Mouse (Mus musculus): ENCODE data around the gene Nxf1.

Gene Nxf1

DNA sequence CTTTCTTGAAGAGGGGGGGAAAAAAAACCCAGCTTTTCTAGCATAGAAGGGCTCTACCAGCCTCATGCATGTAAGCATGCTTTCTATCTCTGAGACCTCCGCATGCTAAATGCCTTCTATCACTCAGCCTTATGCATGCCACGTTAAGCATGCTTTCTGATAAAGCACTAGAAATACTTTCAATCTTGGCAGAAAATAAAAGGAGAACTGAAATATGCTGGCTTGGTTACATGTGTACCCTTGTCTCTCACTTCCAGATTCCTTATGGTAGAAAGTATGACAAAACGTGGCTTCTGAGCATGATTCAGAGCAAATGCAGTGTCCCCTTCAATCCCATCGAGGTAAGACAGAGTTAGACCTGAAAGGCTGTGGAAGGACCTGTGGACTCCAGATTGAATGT, 6.4 kb downstream of the Nxf1 start:
- no peak for DNase-seq (ENCODE audit: low read depth, low spot score)

DNA sequence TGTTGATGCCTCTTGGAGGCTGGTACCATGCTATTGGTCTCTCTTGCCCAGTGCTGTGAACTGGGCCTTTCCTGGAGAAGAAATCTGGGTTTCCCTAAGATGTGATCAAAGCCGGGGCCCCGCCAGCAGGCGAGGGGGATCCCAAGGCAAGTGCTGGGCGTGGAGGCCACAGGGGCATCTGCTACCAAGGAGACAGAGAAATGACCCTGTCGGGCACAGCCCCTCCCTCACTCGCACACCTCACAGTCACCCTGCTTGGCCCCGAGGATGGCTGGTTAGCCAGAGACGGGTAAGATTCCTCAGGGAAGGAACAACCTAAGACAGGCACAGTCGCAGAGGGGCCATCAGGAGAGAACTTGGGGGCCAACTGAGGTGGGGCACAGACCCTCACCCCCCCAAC, 8.7 kb downstream of the Nxf1 start:
- no peak for DNase-seq (ENCODE audit: low read depth, low spot score)

DNA sequence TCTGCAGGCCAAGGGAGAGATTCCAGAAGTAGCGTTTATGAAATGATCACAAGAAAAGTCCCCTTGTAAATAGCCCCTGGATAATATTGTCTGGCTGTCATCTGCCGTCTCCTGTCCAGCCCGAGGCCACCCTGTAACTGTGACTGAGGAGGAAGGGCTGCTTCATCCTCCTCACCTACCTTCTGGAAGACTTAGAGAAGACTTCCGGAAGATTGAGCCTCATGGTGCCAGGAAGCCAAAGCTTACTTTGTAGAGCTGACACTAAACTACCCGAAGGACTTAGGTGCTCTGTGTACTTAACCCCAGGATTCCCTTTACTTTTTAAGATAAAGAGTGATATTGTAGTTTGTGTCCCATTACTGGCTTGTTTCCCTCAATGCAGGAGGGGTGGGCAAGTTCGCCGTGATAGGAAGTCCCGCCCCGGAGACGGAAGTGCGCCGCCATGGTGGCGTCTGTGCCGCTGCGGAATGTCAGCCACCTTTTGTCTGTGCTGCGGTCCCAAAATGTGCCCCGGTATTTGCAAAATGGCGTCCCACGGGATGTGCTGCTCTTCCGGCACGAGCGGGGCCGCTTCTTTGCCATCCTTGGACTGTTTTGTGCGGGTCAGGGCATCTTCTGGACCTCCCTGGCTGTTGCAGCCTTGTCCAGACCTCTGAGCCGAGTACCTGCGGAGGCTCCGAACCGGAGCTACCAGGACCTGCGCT, 13.8 kb downstream of the Nxf1 start, which contains the start of gene Tmem223:
Gene Tmem223, plus strand, starts transcription at position 430 of the 704 bp plus-strand sequence.
- peak; percentile 90 for DNase-seq (ENCODE audit: low read depth, low spot score)

DNA sequence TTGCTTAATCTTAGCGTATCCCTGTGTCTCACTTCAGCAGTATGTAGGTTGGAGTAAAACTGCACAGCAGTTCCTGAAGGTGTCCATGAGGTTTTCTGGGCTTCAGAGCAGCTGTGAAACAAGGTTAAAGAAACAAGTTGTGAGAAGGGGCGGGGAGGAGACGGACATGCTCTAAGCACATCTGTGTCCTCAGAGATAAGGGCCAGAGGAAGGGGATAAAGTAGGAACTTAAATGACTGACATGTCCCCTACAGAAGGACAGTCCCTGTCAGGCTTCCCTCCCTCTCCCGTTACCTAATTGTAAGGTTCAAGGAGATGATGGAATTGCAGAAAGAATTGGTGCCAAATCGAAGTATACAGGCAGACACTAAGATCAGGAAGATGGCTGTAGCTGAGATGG, 16.1 kb downstream of the Nxf1 start:
- no peak for DNase-seq (ENCODE audit: low read depth, low spot score)

DNA sequence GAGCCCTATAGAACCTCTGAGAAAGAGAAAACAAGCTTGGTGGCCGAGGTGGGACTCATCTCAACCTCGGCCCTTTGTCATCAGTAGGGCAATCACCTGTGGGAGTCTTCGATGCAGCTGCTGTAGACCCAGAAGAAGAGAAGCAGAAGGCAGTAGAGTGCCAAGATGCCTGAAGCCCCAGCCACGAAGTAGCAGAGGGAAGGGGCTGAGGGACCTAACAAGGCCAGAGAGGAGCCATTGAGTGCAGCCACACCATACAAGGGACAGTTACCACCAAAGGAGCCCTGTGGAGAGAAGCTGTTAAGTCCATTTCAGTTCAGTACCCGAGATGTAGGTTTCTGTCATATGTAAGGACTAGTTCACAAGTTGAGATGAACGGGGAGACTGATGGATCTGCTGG, 16.5 kb downstream of the Nxf1 start:
- no peak for DNase-seq (ENCODE audit: low read depth, low spot score)

DNA sequence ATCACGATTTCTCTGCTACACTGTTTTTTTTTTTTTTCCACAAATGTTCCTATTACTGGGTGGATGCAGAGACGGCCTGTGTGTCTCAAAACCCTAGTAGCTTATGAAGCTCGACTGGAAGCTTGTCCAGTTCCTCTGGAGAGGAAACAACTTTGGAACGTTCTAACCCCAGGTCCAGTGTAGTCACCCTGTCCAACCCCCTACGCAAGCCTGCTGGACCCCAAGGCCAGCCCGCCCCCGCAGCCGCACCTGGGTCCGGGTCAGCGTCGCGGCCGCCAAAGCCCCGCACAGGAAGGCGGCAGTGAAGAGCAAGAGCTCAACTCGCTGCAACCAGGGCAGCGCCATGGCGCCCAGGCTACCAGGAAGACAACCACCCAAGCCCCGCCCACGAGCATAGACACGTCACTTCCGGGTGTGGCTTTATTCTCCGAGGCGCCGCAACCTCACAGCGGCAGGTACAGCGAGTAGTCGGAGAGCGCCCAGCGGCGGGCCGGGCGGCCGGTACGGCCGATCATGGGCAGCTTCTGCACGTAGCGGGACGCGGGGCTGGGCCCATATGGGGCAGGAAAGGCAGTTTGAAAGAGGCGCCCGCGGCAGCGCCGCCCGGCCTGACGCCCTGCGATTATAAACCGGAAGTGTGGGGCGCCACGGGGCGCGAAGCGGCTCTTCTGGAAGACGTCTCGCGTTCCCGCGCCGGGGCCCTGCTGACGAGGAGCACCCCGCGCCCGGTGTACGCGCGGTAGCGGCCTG, 17.4 kb downstream of the Nxf1 start, which contains the start of gene Tmem179b:
Gene Tmem179b, minus strand, starts transcription at position 382 of the 750 bp plus-strand sequence.
- DNase-seq (ENCODE audit: low read depth, low spot score) = peak; percentile 96

DNA sequence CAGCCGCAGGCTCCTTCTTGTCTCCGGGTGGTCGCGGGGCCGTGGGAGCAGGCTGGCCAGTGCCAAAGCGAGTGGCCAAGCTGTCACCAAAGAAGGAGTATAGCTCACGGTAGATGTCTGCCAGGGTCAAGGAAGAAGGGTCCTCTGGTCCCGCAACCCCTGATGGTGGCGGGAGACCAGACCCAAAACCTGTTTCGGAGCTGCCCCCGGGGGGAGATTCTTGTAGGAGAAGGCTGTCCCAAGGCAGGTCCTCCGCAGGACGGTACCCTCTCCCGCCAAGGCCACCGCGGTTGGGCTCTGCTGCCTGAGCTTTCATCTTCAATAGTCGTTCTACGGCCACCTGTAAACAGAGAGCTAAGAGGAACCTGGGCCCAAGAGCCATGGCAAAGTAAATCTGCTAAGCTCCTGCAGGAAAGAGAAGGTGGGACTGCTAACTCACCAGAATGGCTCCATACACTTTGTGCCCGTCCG, 18.1 kb downstream of the Nxf1 start:
- no peak for DNase-seq (ENCODE audit: low read depth, low spot score)

DNA sequence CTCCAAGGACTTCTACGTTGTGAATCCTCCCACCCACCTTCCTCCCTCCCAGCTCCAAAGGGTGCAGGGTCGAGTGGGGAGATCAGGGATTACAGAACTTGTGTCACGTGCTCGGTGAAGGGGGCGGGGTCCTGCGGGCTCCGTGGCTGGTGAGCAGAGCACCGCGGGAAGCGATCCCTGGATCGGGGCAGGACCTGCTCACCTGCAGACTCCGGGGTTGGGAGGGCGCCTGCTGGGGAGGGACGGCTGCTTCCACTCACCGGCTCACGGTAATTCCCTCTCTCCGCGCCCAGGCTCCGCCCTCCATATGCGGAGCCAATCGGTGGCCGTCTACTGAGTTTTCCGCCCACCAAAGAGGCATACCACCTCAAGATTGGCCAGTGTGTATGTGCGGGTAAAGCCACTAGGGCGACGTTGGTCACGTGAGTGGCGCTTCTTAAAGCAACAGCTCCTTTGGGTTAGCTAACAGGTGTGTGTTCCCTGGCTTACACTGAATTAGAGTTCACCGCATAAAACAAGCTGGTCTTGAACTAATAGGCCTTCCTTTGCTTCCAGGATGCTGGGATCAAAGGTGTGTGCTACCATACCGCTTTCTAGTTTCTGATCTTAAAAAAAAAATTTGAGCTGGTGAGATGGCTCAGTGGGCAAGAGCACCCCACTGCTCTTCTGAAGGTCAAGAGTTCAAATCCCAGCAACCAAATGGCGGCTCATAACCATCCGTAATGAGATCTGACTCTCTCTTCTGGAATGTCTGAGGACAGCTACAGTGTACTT, 29.3 kb downstream of the Nxf1 start, which contains the start of gene Taf6l:
Gene Taf6l, minus strand, starts transcription at position 410 of the 774 bp plus-strand sequence.
- DNase-seq (ENCODE audit: low read depth, low spot score) = peak; percentile 96

DNA sequence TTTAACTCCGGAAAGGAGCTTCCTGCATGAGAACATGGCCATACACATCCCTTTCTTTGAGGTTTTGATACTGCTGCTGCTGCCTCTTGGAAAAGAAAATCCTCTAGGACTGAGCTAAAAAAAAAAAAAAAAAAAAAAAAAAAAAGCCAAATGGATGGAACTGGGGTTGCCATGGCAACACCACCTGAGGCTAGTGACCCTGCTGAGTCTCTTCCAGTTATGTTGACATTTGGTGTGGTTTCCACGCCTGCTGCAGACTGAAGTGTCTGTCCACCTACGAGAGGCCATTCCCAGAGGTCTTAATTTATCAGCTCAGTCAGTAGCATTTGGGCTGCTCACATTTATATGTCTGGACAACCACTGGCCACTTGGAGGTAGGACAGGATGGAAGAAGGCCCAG, 31.6 kb downstream of the Nxf1 start:
- DNase-seq (ENCODE audit: low read depth, low spot score) = no peak

DNA sequence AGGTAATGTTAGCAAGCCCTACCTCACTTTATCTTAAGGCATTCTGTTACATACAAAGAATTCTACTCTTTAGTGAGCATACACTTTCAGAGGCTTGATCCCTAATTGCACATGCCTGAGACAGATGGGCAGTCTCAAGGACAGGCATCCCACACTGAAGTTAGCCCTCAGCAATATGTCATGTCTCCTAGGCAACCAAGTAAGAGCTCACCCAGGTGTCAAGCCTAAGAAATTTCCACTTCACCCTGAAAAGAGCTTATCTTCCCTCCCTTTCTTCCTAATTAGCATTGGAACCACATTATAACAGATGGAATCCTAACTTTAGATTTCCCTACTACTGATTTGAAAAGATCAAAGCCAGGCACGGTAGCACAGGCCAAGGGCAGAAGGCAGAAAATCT, 32.3 kb downstream of the Nxf1 start:
- no peak for DNase-seq (ENCODE audit: low read depth, low spot score)

DNA sequence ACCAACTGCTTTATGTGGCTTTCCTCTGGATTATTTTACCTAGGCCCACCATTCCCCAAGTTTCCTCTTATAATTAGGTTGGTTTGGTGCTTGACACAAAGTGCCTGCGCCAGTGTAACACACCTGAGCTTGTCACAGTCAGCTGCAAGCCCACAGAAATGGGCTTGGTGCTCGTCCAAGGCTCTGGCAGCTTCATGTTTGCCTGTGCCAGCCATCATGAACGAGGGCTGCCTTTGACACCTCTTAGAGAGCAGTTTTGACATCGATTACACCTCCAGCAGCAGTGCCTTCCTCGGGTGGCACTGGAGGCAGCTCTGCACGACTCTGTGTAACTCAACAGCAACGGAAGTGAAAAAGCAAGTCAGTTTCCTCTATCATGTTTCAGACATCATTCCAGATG, 33.3 kb downstream of the Nxf1 start:
- DNase-seq (ENCODE audit: low read depth, low spot score) = no peak

DNA sequence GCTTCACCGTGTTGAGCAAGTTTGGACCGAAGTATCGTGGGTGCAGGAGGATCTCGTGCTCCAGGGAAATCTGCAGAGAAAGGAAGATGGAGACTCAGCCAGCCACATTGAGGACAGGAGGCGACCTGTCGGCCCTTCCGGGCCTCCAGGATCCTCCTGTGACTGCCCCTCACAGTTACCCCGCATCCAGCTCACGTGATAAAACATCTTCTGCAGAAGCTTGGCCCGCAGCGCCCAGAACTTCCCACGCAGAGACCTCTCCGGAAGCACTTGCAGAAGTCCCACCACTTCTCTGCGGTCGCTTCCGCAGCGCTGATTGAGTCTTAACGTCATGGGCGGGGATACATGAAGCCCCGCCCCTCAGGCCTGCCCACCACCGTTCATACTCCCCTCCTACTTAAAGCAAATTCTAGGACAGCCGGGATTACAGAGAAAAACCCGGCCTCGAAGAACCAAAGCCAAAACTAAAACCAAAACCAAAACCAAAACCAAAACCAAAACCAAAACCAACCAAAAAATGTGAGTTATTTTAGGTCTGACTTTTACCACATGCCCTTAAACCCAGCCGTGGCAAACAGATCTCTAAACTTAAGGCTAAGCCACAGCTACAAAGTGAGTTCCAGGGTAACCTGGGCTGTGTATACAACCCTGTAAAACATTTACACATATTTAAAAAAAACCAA, 41.5 kb downstream of the Nxf1 start, which contains the start of gene Polr2g:
Gene Polr2g, minus strand, starts transcription at position 314 of the 683 bp plus-strand sequence.
- DNase-seq (ENCODE audit: low read depth, low spot score) = peak; percentile 95

DNA sequence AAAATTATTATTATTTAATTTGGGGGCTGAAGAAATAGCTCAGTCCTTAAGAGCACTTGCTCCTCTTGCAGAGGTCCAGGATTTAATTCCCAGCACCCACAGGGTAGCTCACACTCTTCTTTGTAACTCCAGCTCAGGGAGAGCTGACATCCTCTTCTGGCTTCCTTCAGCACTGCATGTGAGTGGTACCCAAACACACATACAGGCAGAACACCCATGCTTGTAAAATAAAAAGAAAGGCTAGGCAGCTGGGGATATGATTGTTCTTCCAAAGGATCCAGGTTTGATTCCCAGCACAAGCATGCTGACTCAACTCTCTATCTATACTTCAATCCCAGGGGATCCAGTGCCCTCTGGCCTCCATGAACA, 42.1 kb downstream of the Nxf1 start:
- DNase-seq (ENCODE audit: low read depth, low spot score) = peak; percentile 30

DNA sequence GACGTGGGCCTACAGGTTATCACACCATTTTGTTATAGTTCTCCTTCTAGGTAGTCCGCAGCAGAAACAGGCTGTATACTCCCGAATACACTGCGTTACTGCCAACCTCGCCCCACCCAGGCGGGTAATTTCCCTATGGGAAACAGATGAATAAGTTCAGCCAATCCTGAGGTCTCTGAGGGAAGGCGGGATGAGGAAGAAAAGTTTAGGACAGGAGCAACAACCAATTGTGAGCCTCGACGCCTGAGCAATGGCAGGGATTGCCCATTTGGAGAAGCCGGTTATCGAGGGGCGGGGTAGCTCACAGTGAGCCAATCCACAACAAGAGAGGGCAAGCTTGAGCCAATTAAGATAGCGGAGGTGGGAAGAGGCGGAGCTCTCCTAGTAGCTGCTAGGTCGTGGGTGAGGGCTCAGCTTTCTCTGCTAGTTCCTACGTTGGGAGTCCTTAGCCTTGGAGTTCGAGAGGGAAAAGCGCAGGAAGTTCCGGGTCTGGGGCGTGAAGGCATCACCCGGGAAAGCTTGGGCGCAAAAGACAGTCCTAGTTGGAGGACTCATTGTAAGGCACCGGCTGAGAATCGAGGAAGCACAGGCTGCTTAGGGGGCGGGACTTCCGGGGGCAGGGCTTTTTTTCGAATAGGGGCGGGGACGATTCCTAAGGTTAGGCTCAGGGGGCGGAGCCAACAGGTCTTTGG, 45.4 kb downstream of the Nxf1 start, which contains the start of gene Zbtb3:
Gene Zbtb3, plus strand, starts transcription at position 426 of the 692 bp plus-strand sequence.
- peak; percentile 97 for DNase-seq (ENCODE audit: low read depth, low spot score)

DNA sequence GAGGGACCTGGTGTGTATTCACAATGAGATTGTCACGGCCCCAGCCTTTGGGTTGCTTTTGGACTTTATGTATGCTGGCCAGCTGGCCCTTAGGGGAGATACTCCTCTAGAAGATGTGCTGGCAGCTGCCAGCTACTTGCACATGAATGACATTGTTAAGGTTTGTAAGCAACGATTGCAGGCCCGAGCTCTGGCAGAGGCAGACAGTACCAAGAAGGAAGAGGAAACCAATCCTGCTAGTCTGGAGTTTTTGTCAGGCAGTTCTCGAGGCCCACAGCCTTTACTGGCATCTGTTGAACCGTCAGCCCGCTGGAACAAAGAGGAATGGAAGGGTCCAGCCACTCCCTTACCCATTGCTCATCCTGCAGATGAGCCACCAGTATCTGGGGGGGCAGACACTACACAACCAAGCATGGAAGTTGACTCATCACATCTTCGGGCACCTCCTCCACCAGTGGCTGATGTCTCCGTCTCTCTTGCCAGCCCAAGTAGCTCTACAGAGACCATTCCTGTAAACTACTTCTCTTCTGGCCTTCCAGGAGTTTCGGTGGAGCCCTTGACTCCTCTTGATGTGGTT, 46.4 kb downstream of the Nxf1 start:
- no peak for DNase-seq (ENCODE audit: low read depth, low spot score)

DNA sequence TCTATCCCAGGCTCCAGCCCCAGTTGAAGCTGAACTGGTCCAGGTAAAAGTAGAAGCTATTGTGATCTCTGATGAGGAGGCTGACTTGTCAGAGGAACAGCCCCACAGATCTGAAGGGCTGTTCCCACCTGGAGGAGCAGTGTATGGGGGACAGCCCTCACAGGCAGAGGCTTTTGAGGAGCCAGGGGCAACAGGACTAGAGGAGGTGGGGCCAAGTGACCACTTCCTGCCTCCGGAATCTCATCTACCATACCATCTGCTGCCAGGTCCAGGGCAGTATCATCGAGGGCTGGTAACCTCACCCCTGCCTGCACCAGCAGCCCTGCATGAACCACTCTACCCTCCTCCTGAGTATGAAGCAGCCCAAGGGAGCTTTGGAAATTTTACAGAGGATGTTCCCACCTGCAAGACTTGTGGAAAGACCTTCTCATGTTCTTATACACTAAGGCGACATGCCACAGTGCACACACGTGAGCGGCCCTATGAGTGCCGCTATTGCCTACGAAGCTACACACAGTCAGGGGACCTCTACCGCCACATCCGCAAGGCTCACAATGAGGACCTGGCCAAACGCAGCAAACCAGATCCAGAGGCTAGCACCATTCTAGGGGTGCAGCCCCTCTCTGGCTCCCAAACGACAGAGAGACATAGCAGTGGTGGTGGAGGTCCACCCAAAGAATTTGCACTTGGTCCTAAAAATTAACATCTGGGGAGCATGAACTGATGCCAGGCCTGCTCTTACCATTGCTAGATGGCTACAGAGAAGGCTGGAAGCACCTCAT, 47.2 kb downstream of the Nxf1 start:
- DNase-seq (ENCODE audit: low read depth, low spot score) = peak; percentile 11

DNA sequence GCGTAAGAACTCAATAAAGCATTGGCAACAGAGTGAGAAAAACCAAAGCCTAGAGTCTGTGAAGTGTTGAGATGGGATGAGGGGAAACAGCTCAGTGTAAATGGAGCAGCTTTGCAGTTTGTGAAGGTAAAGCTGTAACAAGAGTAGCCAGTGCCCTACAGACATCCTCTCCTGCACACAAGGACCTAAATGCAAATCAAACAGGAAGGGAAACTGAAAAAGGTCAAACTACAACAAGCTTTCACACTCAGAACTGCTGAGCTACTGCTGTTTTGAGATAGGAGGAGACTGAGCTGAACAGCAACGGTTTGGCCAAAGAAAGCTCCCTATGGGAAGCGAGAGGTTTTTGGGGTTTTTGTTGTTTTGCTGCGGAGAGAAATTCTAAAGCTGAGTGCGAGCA, 49.9 kb downstream of the Nxf1 start:
- DNase-seq (ENCODE audit: low read depth, low spot score) = no peak

DNA sequence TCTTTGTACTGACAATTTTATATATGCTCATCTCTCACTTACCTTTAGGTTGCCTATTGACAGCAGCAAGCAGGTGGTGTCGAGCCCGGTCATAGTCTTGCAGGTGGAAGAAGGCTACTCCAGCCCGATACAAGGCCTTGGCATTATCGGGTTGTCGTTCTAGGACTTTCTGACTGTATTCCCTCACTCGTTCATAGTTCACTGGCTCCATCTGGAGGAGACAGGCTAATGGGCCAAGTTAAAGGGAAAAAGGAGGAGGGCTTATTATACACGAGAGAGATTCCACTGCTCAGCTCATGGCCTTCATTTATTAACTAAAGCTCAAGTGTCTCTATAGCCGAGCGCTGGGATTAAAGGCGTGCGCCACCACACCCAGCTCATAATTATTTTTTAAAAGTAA, 58.9 kb downstream of the Nxf1 start:
- no peak for DNase-seq (ENCODE audit: low read depth, low spot score)

DNA sequence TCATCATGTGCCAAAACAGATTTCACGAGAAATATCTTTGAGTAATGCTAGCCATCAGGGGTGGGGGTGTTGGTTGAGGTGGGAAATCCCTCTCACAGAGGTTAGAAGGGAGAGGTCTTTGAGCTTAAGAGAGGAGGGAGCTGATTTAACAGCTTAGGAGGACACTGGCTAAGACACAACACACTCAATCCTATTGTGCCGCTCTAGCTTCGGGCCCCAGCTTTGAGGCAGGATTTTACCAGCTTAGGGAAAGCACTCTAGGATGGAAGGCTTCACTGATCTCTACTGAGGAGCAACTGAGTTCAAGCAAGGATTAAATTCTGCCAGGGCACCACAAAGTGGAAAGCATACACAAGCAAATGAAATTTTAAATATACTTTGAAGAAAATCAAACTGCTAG, 60.1 kb downstream of the Nxf1 start:
- no peak for DNase-seq (ENCODE audit: low read depth, low spot score)

Measured in CD4-positive helper T cell, adult 2 months (primary cell).